Mouse (Mus musculus): ENCODE results near the gene Bin2. TPM values are rescaled to one million over a fixed set of nuclear protein-coding genes. Genes with fewer than 3 reads are reported as not detected.
A peak's percentile ranks its signal among the peaks of the same experiment; 100 is the strongest.

Bin2 gene
- total and polyA plus RNA-seq, 3 experiments: 1.6 to 3.0 (median 2.0) TPM

- no peaks in the 10 kb centered on the region for H3K36me3 ChIP-seq (ENCODE audit: control insufficient read depth, insufficient read depth, low read length)
- DNase-seq: no peak
- TF ChIP-seq POLR2A (IDR thresholded peaks at IDR 0.05; ENCODE audit: insufficient read depth, low read depth, low read length) (no peak), CTCF (IDR thresholded peaks at IDR 0.05) (no peak), EP300 (IDR thresholded peaks at IDR 0.05; ENCODE audit: insufficient read depth, low read depth, low read length) (no peak)
- intact Hi-C loops (cut with DNase I): no loop called here
- H3K4me1 ChIP-seq (ENCODE audit: control insufficient read depth, insufficient read depth, low read length): no peaks in the 10 kb centered on the region
- no peak overlapping the region for H3K9ac ChIP-seq (ENCODE audit: low read depth, low read length)
- H3K27me3 ChIP-seq (ENCODE audit: control insufficient read depth, insufficient read depth, low read length): no peaks in the 10 kb centered on the region
- no peaks in the 10 kb centered on the region for H3K79me2 ChIP-seq (replicated peaks; ENCODE audit: control insufficient read depth, insufficient read depth, low read length)
- H3K27ac ChIP-seq: no peak overlapping the region
- 72% methylated on average over 8 of the region's 8 CpGs for WGBS
- no peak overlapping the region for H3K4me3 ChIP-seq
These were observed 39.2 kb upstream of the Bin2 start for GRCm38 (mm10) chr15:100708433-100709078.

DNA sequence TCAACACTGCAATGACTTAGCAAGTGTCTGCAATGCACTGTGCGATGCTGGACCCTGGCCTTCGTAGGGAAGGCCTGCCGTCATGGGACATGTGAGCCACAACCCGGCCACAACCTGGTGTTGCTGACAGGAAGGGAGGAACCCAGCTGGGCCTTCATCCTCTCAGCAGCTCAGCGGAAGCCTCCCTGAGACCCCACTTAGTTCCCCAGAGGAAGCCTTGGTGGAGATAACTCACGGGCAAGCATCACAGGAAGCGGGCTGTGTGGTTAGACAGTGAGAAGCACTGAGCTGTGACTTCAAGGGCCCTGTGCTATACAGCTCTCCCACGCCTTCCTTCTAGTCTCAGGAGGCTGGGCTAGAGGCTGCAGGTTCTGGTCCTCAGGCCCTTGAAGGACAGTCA lies 36.9 kb upstream of the Bin2 start:
- H3K79me2 ChIP-seq (replicated peaks; ENCODE audit: control insufficient read depth, insufficient read depth, low read length): no peaks in the 10 kb centered on the region
- H3K9ac ChIP-seq (ENCODE audit: low read depth, low read length): no peak overlapping the region
- no peak overlapping the region for H3K4me3 ChIP-seq
- 35% methylated on average over 8 of the region's 8 CpGs for WGBS
- peak in 1 of 2 experiments; percentile 56 for DNase-seq
- no peaks in the 10 kb centered on the region for H3K27me3 ChIP-seq (ENCODE audit: control insufficient read depth, insufficient read depth, low read length)
- no peaks in the 10 kb centered on the region for H3K4me1 ChIP-seq (ENCODE audit: control insufficient read depth, insufficient read depth, low read length)
- intact Hi-C loops (cut with DNase I): no loop called here
- TF ChIP-seq POLR2A (IDR thresholded peaks at IDR 0.05; ENCODE audit: insufficient read depth, low read depth, low read length): no peak
- TF ChIP-seq EP300 (IDR thresholded peaks at IDR 0.05; ENCODE audit: insufficient read depth, low read depth, low read length): no peak
- TF ChIP-seq CTCF (IDR thresholded peaks at IDR 0.05): no peak
- H3K36me3 ChIP-seq (ENCODE audit: control insufficient read depth, insufficient read depth, low read length): no peaks in the 10 kb centered on the region
- no peak overlapping the region for H3K27ac ChIP-seq

DNA sequence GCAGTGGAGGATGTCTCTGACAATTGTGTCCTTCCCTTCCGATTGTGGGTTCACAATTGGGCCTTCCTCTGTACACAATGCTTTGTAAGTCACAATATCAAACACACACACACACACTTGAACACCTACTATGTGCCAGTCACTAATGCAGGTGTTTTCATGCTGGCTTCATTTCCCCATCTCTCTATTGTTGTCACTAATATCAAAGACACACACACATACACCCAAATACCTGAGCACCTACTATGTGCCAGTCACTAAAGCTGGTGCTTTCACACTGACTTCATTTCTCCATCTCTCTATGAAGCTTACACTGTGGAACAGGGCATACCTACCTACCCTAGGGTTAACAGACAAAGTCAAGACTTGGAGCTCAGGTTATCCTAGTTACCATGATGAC lies 36.0 kb upstream of the Bin2 start:
- no peaks in the 10 kb centered on the region for H3K27me3 ChIP-seq (ENCODE audit: control insufficient read depth, insufficient read depth, low read length)
- H3K79me2 ChIP-seq (replicated peaks; ENCODE audit: control insufficient read depth, insufficient read depth, low read length): no peaks in the 10 kb centered on the region
- no peak for DNase-seq
- no peaks in the 10 kb centered on the region for H3K4me1 ChIP-seq (ENCODE audit: control insufficient read depth, insufficient read depth, low read length)
- TF ChIP-seq EP300 (IDR thresholded peaks at IDR 0.05; ENCODE audit: insufficient read depth, low read depth, low read length) (no peak), POLR2A (IDR thresholded peaks at IDR 0.05; ENCODE audit: insufficient read depth, low read depth, low read length) (no peak), CTCF (IDR thresholded peaks at IDR 0.05) (no peak)
- intact Hi-C loops (cut with DNase I): no loop called here
- H3K27ac ChIP-seq: no peak overlapping the region
- H3K4me3 ChIP-seq: no peak overlapping the region
- 81% methylated on average over 1 of the region's 1 CpGs for WGBS
- no peak overlapping the region for H3K9ac ChIP-seq (ENCODE audit: low read depth, low read length)
- H3K36me3 ChIP-seq (ENCODE audit: control insufficient read depth, insufficient read depth, low read length): no peaks in the 10 kb centered on the region

GRCm38 (mm10) chr15:100703913-100704312 lies 34.6 kb upstream of the Bin2 start:
- Histone ChIP-seq H3K36me3 (ENCODE audit: control insufficient read depth, insufficient read depth, low read length) (no peaks in the 10 kb centered on the region), H3K27me3 (ENCODE audit: control insufficient read depth, insufficient read depth, low read length) (no peaks in the 10 kb centered on the region), H3K4me3 (no peak overlapping the region), H3K79me2 (replicated peaks; ENCODE audit: control insufficient read depth, insufficient read depth, low read length) (no peaks in the 10 kb centered on the region), H3K4me1 (ENCODE audit: control insufficient read depth, insufficient read depth, low read length) (no peaks in the 10 kb centered on the region), H3K9ac (ENCODE audit: low read depth, low read length) (no peak overlapping the region), H3K27ac (no peak overlapping the region)
- TF ChIP-seq POLR2A (IDR thresholded peaks at IDR 0.05; ENCODE audit: insufficient read depth, low read depth, low read length): no peak
- TF ChIP-seq CTCF (IDR thresholded peaks at IDR 0.05): no peak
- no peak for TF ChIP-seq EP300 (IDR thresholded peaks at IDR 0.05; ENCODE audit: insufficient read depth, low read depth, low read length)
- intact Hi-C loops (cut with DNase I): no loop called here
- no peak for DNase-seq
- 19% methylated on average over 17 of the region's 17 CpGs for WGBS

DNA sequence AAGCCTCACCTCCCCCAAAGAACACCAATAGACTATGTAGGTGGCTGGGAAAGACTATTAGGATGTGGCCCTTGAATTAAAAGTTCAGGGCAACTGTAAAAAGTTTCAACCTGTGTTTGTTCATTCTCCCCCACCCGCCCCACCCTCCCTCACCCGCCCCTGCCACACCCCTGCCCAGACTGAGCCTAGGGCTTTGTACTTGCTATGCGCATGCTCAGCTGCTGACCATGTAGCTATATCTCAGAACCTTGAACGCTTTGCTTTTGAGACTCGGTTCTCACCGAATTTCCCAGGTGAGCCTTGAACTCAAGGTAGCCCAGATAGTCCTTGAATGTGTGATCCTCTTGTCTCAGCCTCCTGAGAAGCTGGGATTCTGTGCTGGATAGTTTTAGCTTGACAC lies 32.5 kb upstream of the Bin2 start:
- intact Hi-C loops (cut with DNase I): no loop called here
- WGBS: 79% methylated on average over 6 of the region's 6 CpGs
- no peaks in the 10 kb centered on the region for H3K27me3 ChIP-seq (ENCODE audit: control insufficient read depth, insufficient read depth, low read length)

GRCm38 (mm10) chr15:100701108-100701507 lies 31.8 kb upstream of the Bin2 start:
- Histone ChIP-seq H3K4me1 (ENCODE audit: control insufficient read depth, insufficient read depth, low read length) (no peaks in the 10 kb centered on the region), H3K9ac (ENCODE audit: low read depth, low read length) (no peak overlapping the region), H3K36me3 (ENCODE audit: control insufficient read depth, insufficient read depth, low read length) (no peaks in the 10 kb centered on the region), H3K27me3 (ENCODE audit: control insufficient read depth, insufficient read depth, low read length) (no peaks in the 10 kb centered on the region), H3K79me2 (replicated peaks; ENCODE audit: control insufficient read depth, insufficient read depth, low read length) (no peaks in the 10 kb centered on the region), H3K4me3 (no peak overlapping the region), H3K27ac (no peak overlapping the region)
- no peak for DNase-seq
- WGBS: 61% methylated on average over 10 of the region's 10 CpGs
- intact Hi-C loops (cut with DNase I): no loop called here
- TF ChIP-seq POLR2A (IDR thresholded peaks at IDR 0.05; ENCODE audit: insufficient read depth, low read depth, low read length): no peak
- no peak for TF ChIP-seq CTCF (IDR thresholded peaks at IDR 0.05)
- no peak for TF ChIP-seq EP300 (IDR thresholded peaks at IDR 0.05; ENCODE audit: insufficient read depth, low read depth, low read length)

More for the DNA sequence above, 32.5 kb upstream of the Bin2 start:
- DNase-seq: no peak
- Histone ChIP-seq H3K27ac (no peak overlapping the region), H3K79me2 (replicated peaks; ENCODE audit: control insufficient read depth, insufficient read depth, low read length) (no peaks in the 10 kb centered on the region), H3K4me1 (ENCODE audit: control insufficient read depth, insufficient read depth, low read length) (no peaks in the 10 kb centered on the region), H3K9ac (ENCODE audit: low read depth, low read length) (no peak overlapping the region), H3K4me3 (no peak overlapping the region), H3K36me3 (ENCODE audit: control insufficient read depth, insufficient read depth, low read length) (no peaks in the 10 kb centered on the region)
- TF ChIP-seq POLR2A (IDR thresholded peaks at IDR 0.05; ENCODE audit: insufficient read depth, low read depth, low read length) (no peak), CTCF (IDR thresholded peaks at IDR 0.05) (no peak), EP300 (IDR thresholded peaks at IDR 0.05; ENCODE audit: insufficient read depth, low read depth, low read length) (no peak)

All from heart, adult 2 months (tissue).